Mouse (Mus musculus) heart, postnatal 0 days (tissue): ENCODE data around the gene Wnt3a. TPM values are rescaled to one million over a fixed set of nuclear protein-coding genes. Genes with fewer than 3 reads are reported as not detected.
A peak's percentile ranks its signal among the peaks of the same experiment; 100 is the strongest.
"Not testable (repeated sequence)": the region's sequence is repeated elsewhere in the genome, so short reads cannot be mapped to it uniquely, and the experiment has no call there.

ENCODE experiments used
- ATAC-seq: fragments of 200-750 bp; cut with Nextera tagmentation; 2 replicates; pipeline ENCODE4 v1.8.0; 2017; ENCODE audit warnings: low read depth, moderate number of reproducible peaks, moderate library complexity; ENCODE audit not compliant: insufficient read depth
- DNase-seq: peaks from one replicate; pipeline ENCODE4 v3.0.0-alpha.2; 2016; ENCODE audit warnings: low spot score
- H3K27ac ChIP-seq: fragments of 300-500 bp; sonication (generic); 2 replicates; pipeline ENCODE4 v1.5.1; 2014; ENCODE audit warnings: low read depth, mild to moderate bottlenecking
- H3K27me3 ChIP-seq: fragments of 300-500 bp; sonication (generic); 2 replicates; pipeline ENCODE4 v1.6.1; 2014; ENCODE audit warnings: low read length, mixed read lengths; ENCODE audit not compliant: control insufficient read depth, insufficient read depth
- H3K36me3 ChIP-seq: fragments of 300-500 bp; sonication (generic); replicated peaks from 2 replicates; pipeline ENCODE4 v1.6.1; 2014; ENCODE audit warnings: low read length, mixed read lengths; ENCODE audit not compliant: control insufficient read depth, insufficient read depth
- H3K4me1 ChIP-seq: fragments of 300-500 bp; sonication (generic); 2 replicates; pipeline ENCODE4 v1.6.1; 2014; ENCODE audit warnings: antibody characterized with exemption; ENCODE audit not compliant: control insufficient read depth, insufficient read depth
- H3K4me2 ChIP-seq: fragments of 300-500 bp; sonication (generic); 2 replicates; pipeline ENCODE4 v1.6.1; 2014; ENCODE audit warnings: low read depth, mild to moderate bottlenecking, low read length, moderate library complexity
- H3K4me3 ChIP-seq: fragments of 300-500 bp; sonication (generic); 2 replicates; pipeline ENCODE4 v1.5.1; 2014; ENCODE audit warnings: low read depth, low read length
- H3K9ac ChIP-seq: fragments of 300-500 bp; sonication (generic); replicated peaks from 2 replicates; pipeline ENCODE4 v1.6.1; 2014; ENCODE audit warnings: low read depth, low read length, mixed read lengths
- H3K9me3 ChIP-seq: fragments of 300-500 bp; sonication (generic); replicated peaks from 2 replicates; pipeline ENCODE4 v1.6.1; 2016; ENCODE audit warnings: low read length; ENCODE audit not compliant: control insufficient read depth
- CTCF ChIP-seq: IDR thresholded peaks from 2 replicates; pipeline ENCODE4 v1.5.1; 2016; ENCODE audit warnings: antibody characterized with exemption, control low read depth, low read depth
- EP300 ChIP-seq: IDR thresholded peaks from 2 replicates; pipeline ENCODE4 v1.6.1; 2016; ENCODE audit warnings: antibody characterized with exemption, low read depth
- whole genome bisulfite sequencing: fragments of 180-500 bp; shearing (Covaris S2); extraction: QIAGEN DNeasy Blood & Tissue Kit; methylation state at CpG from one replicate; pipeline ENCODE4 v1.1.7; 2014; 5-methylcytosine and 5-hydroxymethylcytosine counted together
- polyA plus RNA-seq: library from polyadenylated mRNA; unstranded; fragments of >200 nt; fragmentation: Nextera tagmentation; extraction: Ambion mirVana; gene quantifications from 2 replicates; pipeline ENCODE4 v1.2.1, GENCODE M21; 2015
- total RNA-seq: library from RNA; depleted of rRNA; stranded (reverse); fragments of >200 nt; gene quantifications from 2 replicates; pipeline ENCODE4 v1.2.3, GENCODE M21; 2014; ENCODE audit warnings: low replicate concordance

Gene Wnt3a
- total and polyA plus RNA-seq, 2 experiments from 2014 or later = not detected

- Histone ChIP-seq H3K27me3 (peaks cover 63% of the 10 kb centered on the region), H3K4me1 (peaks cover 3% of the 10 kb centered on the region; the same call in 1 of the 2 replicates), H3K9ac (no peak overlapping the region), H3K36me3 (no peaks in the 10 kb centered on the region), H3K27ac (no peak overlapping the region), H3K9me3 (no peaks in the 10 kb centered on the region), H3K4me3 (no peak overlapping the region), H3K4me2 (no peak overlapping the region)
- DNase-seq = peak; percentile 86
- 22% methylated on average over 5 of the region's 10 CpGs for WGBS
- TF ChIP-seq EP300 (no peak), CTCF (peak; percentile 90)
- peak; percentile 27; the same call in 1 of the 2 replicates for ATAC-seq
These were observed 12.4 kb upstream of the Wnt3a start for GRCm38 (mm10) chr11:59302700-59303569.

- DNase-seq, H3K4me3 ChIP-seq, H3K4me1 ChIP-seq, H3K36me3 ChIP-seq, H3K27ac ChIP-seq, H3K9me3 ChIP-seq, H3K4me2 ChIP-seq, H3K9ac ChIP-seq, ATAC-seq: not testable (repeated sequence)
- WGBS = 53% methylated on average over 2 of the region's 2 CpGs
- peaks cover 66% of the 10 kb centered on the region for H3K27me3 ChIP-seq
These were observed 10.5 kb upstream of the Wnt3a start for GRCm38 (mm10) chr11:59301053-59301452.

GRCm38 (mm10) chr11:59300185-59300584 is 9.6 kb upstream of the Wnt3a start:
- DNase-seq (no peak), ATAC-seq (no peak)
- Histone ChIP-seq H3K27ac (no peak overlapping the region), H3K4me2 (no peak overlapping the region), H3K36me3 (no peaks in the 10 kb centered on the region), H3K4me3 (no peak overlapping the region), H3K27me3 (peaks cover 61% of the 10 kb centered on the region), H3K9ac (no peak overlapping the region), H3K9me3 (no peaks in the 10 kb centered on the region), H3K4me1 (no peaks in the 10 kb centered on the region)
- 12% methylated on average over 3 of the region's 3 CpGs for WGBS
- TF ChIP-seq CTCF = peak; percentile 44
- no peak for TF ChIP-seq EP300

GRCm38 (mm10) chr11:59297941-59298340 is 7.4 kb upstream of the Wnt3a start:
- no peak overlapping the region for H3K9ac ChIP-seq
- H3K27ac ChIP-seq = no peak overlapping the region
- TF ChIP-seq EP300 = no peak
- TF ChIP-seq CTCF = peak; percentile 91
- no peaks in the 10 kb centered on the region for H3K9me3 ChIP-seq
- no peak overlapping the region for H3K4me2 ChIP-seq
- no peak overlapping the region for H3K4me3 ChIP-seq
- DNase-seq (peak; percentile 66), ATAC-seq (peak; percentile 55; the same call in 1 of the 2 replicates)
- no peaks in the 10 kb centered on the region for H3K4me1 ChIP-seq
- H3K36me3 ChIP-seq = no peaks in the 10 kb centered on the region
- peaks cover 57% of the 10 kb centered on the region for H3K27me3 ChIP-seq
- WGBS = 12% methylated on average over 7 of the region's 7 CpGs

GRCm38 (mm10) chr11:59293616-59294015 is 3.1 kb upstream of the Wnt3a start:
- peaks cover 82% of the 10 kb centered on the region for H3K27me3 ChIP-seq
- ATAC-seq (no peak), DNase-seq (peak; percentile 37)
- no peak overlapping the region for H3K27ac ChIP-seq
- no peak overlapping the region for H3K9ac ChIP-seq
- H3K36me3 ChIP-seq = no peaks in the 10 kb centered on the region
- H3K4me2 ChIP-seq = no peak overlapping the region
- peak; percentile 66 for TF ChIP-seq CTCF
- no peak for TF ChIP-seq EP300
- no peak overlapping the region for H3K4me3 ChIP-seq
- WGBS = 22% methylated on average over 7 of the region's 7 CpGs
- no peaks in the 10 kb centered on the region for H3K9me3 ChIP-seq
- H3K4me1 ChIP-seq = no peaks in the 10 kb centered on the region

GRCm38 (mm10) chr11:59289706-59290105 is 846 bp downstream of the Wnt3a start:
- 1% methylated on average over 25 of the region's 25 CpGs for WGBS
- H3K9me3 ChIP-seq = no peaks in the 10 kb centered on the region
- H3K4me2 ChIP-seq = no peak overlapping the region
- peaks cover 90% of the 10 kb centered on the region for H3K27me3 ChIP-seq
- no peaks in the 10 kb centered on the region for H3K36me3 ChIP-seq
- no peak for ATAC-seq
- no peaks in the 10 kb centered on the region for H3K4me1 ChIP-seq
- no peak overlapping the region for H3K9ac ChIP-seq
- no peak for DNase-seq
- no peak overlapping the region for H3K27ac ChIP-seq
- H3K4me3 ChIP-seq = no peak overlapping the region
- TF ChIP-seq CTCF (no peak), EP300 (no peak)
